Mouse (Mus musculus) intestine, embryonic 16.5 days (tissue): ENCODE results near the gene Magee1. TPM values are rescaled to one million over a fixed set of nuclear protein-coding genes. Genes with fewer than 3 reads are reported as not detected.
"Not testable (repeated sequence)": the region's sequence is repeated elsewhere in the genome, so short reads cannot be mapped to it uniquely, and the experiment has no call there.

ENCODE experiments used
- ATAC-seq: fragments of 200-750 bp; cut with Nextera tagmentation; 2 replicates; pipeline ENCODE4 v1.8.0; 2017; ENCODE audit warnings: moderate TSS enrichment, moderate library complexity
- H3K27ac ChIP-seq: fragments of 300-500 bp; sonication (generic); 2 replicates; pipeline ENCODE4 v1.5.1; 2014; ENCODE audit warnings: mild to moderate bottlenecking, low read length
- H3K27me3 ChIP-seq: fragments of 300-500 bp; sonication (generic); replicated peaks from 2 replicates; pipeline ENCODE4 v1.6.1; 2014; ENCODE audit warnings: low read length, control low read depth, mixed read lengths; ENCODE audit not compliant: control insufficient read depth, insufficient read depth
- H3K36me3 ChIP-seq: fragments of 300-500 bp; sonication (generic); 2 replicates; pipeline ENCODE4 v1.6.1; 2014; ENCODE audit warnings: low read length, control low read depth; ENCODE audit not compliant: control insufficient read depth, insufficient read depth
- H3K4me1 ChIP-seq: fragments of 300-500 bp; sonication (generic); 2 replicates; pipeline ENCODE4 v1.6.1; 2014; ENCODE audit warnings: low read length, control low read depth, mixed read lengths; ENCODE audit not compliant: control insufficient read depth, insufficient read depth
- H3K4me2 ChIP-seq: fragments of 300-500 bp; sonication (generic); 2 replicates; pipeline ENCODE4 v1.6.1; 2014; ENCODE audit warnings: low read depth, low read length, control low read depth
- H3K4me3 ChIP-seq: fragments of 300-500 bp; sonication (generic); 2 replicates; pipeline ENCODE4 v1.5.1; 2014; ENCODE audit warnings: mild to moderate bottlenecking, low read length
- H3K9ac ChIP-seq: fragments of 300-500 bp; sonication (generic); 2 replicates; pipeline ENCODE4 v1.6.1; 2014; ENCODE audit warnings: low read depth, low read length
- H3K9me3 ChIP-seq: fragments of 300-500 bp; sonication (generic); 2 replicates; pipeline ENCODE4 v1.6.1; 2016; ENCODE audit warnings: low read length, control low read depth; ENCODE audit not compliant: control insufficient read depth
- WGBS: fragments of 180-500 bp; shearing (Covaris S2); extraction: QIAGEN DNeasy Blood & Tissue Kit; methylation state at CpG from one replicate; pipeline ENCODE4 v1.1.7; 2014; 5-methylcytosine and 5-hydroxymethylcytosine counted together
- polyA plus RNA-seq: library from polyadenylated mRNA; unstranded; fragments of >200 nt; fragmentation: Nextera tagmentation; extraction: Ambion mirVana; gene quantifications from 2 replicates; pipeline ENCODE4 v1.2.1, GENCODE M21; 2015

Gene Magee1
- polyA plus RNA-seq = 13.4 and 14.0 TPM in 2 replicates

DNA sequence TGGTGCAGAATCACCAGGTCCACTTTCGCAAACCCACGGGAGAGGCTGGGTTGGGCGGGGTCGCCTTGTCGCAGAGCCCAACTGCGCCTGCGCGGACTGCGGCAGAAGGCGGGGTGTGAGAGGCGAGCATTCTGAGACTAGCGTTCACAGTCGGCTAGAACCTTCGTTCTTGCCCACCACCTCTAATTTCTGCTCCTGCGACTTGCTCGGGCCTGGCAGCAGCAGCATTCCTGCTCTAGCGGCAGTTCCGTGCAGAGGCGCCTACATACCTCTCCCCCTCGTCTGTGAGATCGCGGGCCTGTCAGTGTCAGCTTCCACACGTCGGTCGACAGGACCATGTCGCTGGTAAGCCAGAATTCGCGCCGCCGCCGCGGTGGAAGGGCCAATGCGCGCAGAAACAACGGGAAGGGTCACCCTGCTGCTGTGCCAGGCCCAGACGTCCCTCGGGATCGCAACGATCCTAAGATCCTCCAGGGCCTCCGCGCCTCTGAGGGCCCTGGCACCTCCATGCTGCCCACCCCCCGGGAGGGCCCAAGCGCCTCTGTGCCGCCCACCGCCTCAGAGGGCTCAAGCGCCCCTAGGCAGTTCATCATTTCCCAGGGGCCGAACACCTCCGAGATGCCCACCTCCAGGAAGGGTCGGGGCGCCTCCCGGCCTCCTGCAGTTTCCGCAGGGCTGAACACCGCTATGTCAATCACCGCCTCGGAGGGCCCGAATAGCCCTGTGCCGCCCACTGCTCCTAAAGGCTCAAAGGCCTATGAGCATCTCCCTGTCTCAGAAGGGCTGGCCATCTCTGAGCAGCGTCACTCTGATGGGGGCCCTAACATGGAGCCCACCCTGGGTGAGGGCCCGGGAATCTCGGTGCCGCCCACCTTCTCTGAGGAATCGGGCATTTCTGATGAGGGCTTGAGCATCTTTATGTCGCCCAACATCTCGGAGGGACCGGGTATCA lies at the start of gene Magee1:
TSS of gene Magee1 (plus strand) at position 104 of the 952 bp plus-strand sequence.
- H3K9me3 ChIP-seq = no peaks in the 10 kb centered on the region
- peak within 1 kb of the TSS; percentile 56 for H3K4me3 ChIP-seq
- WGBS = 15% methylated on average over 65 of the region's 65 CpGs
- H3K4me1 ChIP-seq = no peaks in the 10 kb centered on the region
- peak within 1 kb of the TSS; percentile 84 for H3K4me2 ChIP-seq
- no peak within 1 kb of the TSS for H3K27ac ChIP-seq
- no peaks in the 10 kb centered on the region for H3K36me3 ChIP-seq
- peak within 1 kb of the TSS; percentile 67 for H3K9ac ChIP-seq
- ATAC-seq = peak; percentile 66
- peaks cover 24% of the 10 kb centered on the region for H3K27me3 ChIP-seq

GRCm38 (mm10) chrX:105079151-105079550 lies 41.0 kb upstream of the Magee1 start:
- Histone ChIP-seq H3K4me3 (peak overlapping the region; percentile 63), H3K9me3 (no peaks in the 10 kb centered on the region), H3K27me3 (no peaks in the 10 kb centered on the region), H3K4me1 (0 out of 2 replicates have a peak, but pooled peaks cover 4% of the 10 kb centered on the region), H3K4me2 (peak overlapping the region; percentile 75), H3K27ac (no peak overlapping the region), H3K36me3 (no peaks in the 10 kb centered on the region), H3K9ac (peak overlapping the region; percentile 64)
- 3% methylated on average over 12 of the region's 12 CpGs for WGBS
- peak; percentile 38 for ATAC-seq

DNA sequence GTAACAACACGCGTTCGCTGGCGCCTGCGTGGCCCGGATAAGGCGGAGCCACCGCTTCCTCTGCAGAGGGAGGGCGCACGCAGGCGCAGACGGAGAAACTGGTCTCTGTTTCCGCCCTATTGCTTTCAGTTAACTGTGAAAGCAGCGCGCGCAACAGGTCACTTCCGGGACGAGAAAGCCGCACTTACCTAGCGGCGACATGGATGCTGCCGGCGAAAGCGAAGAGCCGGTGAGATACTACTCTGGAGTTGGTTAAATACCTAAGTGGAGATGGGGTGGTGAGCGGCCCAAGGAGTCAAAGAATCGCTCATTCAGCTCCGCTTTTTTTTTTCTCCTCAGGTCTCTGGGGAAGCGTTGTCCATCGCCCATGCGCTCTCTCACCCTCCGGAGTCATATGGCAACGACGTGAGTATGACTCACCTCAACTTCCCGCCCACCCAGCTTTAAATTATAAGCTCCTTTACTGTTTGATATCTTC lies 40.5 kb upstream of the Magee1 start, which contains the start of gene Pbdc1:
TSS of gene Pbdc1 (plus strand) at position 142 of the 478 bp plus-strand sequence.
- WGBS = 3% methylated on average over 35 of the region's 35 CpGs
- Histone ChIP-seq H3K27me3 (no peaks in the 10 kb centered on the region), H3K9ac (peak within 1 kb of the TSS; percentile 65), H3K27ac (peak within 1 kb of the TSS; percentile 45; the same call in 1 of the 2 replicates), H3K9me3 (no peaks in the 10 kb centered on the region), H3K4me2 (peak within 1 kb of the TSS; percentile 75), H3K4me3 (peak within 1 kb of the TSS; percentile 63), H3K36me3 (no peaks in the 10 kb centered on the region), H3K4me1 (0 out of 2 replicates have a peak, but pooled peaks cover 4% of the 10 kb centered on the region)
- peak; percentile 99 for ATAC-seq

DNA sequence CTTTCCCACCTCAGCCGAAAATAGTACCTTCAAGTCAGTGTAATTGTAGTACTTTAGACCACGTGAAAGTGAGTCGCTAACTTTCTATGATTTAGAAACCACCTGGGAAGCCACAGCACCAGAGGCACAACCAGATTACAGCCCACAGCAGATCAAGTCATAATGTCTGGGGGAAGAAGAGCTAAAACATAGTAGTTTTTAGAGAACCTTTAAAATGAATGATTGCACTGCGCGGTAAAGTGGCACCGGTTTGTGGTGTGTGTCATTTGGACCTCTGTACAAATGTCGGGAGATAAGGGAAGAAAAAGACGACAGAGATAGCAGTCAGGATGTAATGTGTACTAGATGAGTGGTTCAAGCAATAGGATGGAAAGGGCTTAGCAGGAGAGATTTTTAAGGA lies 40.1 kb upstream of the Magee1 start:
- 11% methylated on average over 8 of the region's 8 CpGs for WGBS
- H3K27me3 ChIP-seq = no peaks in the 10 kb centered on the region
- H3K27ac ChIP-seq = no peak overlapping the region
- no peaks in the 10 kb centered on the region for H3K36me3 ChIP-seq
- H3K9ac ChIP-seq = peak overlapping the region; percentile 65
- no peaks in the 10 kb centered on the region for H3K9me3 ChIP-seq
- ATAC-seq = peak; percentile 37
- H3K4me1 ChIP-seq = 0 out of 2 replicates have a peak, but pooled peaks cover 4% of the 10 kb centered on the region
- peak overlapping the region; percentile 75 for H3K4me2 ChIP-seq
- H3K4me3 ChIP-seq = peak overlapping the region; percentile 63

GRCm38 (mm10) chrX:105083013-105083412 lies 37.2 kb upstream of the Magee1 start:
- ATAC-seq, H3K9ac ChIP-seq: not testable (repeated sequence)
- 91% methylated on average over 7 of the region's 7 CpGs for WGBS

DNA sequence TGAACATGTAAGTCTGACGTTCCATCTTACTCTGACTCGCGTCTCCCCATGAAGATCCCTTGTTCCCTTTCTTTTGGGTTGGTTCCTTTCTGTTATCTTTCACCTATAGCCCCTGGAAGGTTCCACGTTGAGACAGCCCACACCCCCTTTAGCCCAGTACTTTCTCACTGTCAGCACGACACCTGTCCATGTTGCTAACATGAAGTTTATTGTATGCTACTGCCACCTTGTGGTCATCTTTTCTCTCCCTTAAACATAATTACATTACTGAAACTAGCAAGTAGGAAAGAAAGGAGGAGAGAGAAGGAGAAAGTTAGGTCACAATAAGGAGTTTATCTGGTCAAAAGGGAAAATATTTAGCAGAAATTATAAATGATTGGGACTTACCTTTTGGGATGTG lies 16.0 kb upstream of the Magee1 start:
- 52% methylated on average over 5 of the region's 5 CpGs for WGBS
- H3K27ac ChIP-seq = no peak overlapping the region

More at GRCm38 (mm10) chrX:105083013-105083412, 37.2 kb upstream of the Magee1 start:
- H3K4me3 ChIP-seq, H3K4me2 ChIP-seq, H3K27me3 ChIP-seq, H3K9me3 ChIP-seq, H3K36me3 ChIP-seq, H3K4me1 ChIP-seq, H3K27ac ChIP-seq: not testable (repeated sequence)

GRCm38 (mm10) chrX:105114994-105115393 lies 5.2 kb upstream of the Magee1 start:
- Histone ChIP-seq H3K4me1 (no peaks in the 10 kb centered on the region), H3K9me3 (no peaks in the 10 kb centered on the region), H3K9ac (no peak overlapping the region), H3K27ac (no peak overlapping the region), H3K36me3 (no peaks in the 10 kb centered on the region), H3K4me3 (no peak overlapping the region), H3K27me3 (peaks cover 5% of the 10 kb centered on the region; the same call in 1 of the 2 replicates), H3K4me2 (no peak overlapping the region)
- 54% methylated on average over 2 of the region's 2 CpGs for WGBS
- peak; percentile 77 for ATAC-seq

More for the DNA sequence above, 16.0 kb upstream of the Magee1 start:
- no peak for ATAC-seq
- no peaks in the 10 kb centered on the region for H3K27me3 ChIP-seq
- no peaks in the 10 kb centered on the region for H3K36me3 ChIP-seq
- no peak overlapping the region for H3K4me2 ChIP-seq
- no peak overlapping the region for H3K4me3 ChIP-seq
- no peaks in the 10 kb centered on the region for H3K4me1 ChIP-seq
- H3K9ac ChIP-seq = no peak overlapping the region
- no peaks in the 10 kb centered on the region for H3K9me3 ChIP-seq

GRCm38 (mm10) chrX:105121227-105121865 lies 1.2 kb downstream of the Magee1 start:
- Histone ChIP-seq H3K9ac (peak overlapping the region; percentile 67), H3K4me3 (peak overlapping the region; percentile 56), H3K27me3 (peaks cover 24% of the 10 kb centered on the region), H3K27ac (no peak overlapping the region), H3K4me1 (no peaks in the 10 kb centered on the region), H3K9me3 (no peaks in the 10 kb centered on the region), H3K36me3 (no peaks in the 10 kb centered on the region), H3K4me2 (peak overlapping the region; percentile 84)
- WGBS = 20% methylated on average over 34 of the region's 38 CpGs
- peak; percentile 67 for ATAC-seq

GRCm38 (mm10) chrX:105124903-105125302 lies 4.7 kb downstream of the Magee1 start:
- H3K9ac ChIP-seq = no peak overlapping the region
- no peak overlapping the region for H3K4me2 ChIP-seq
- no peaks in the 10 kb centered on the region for H3K9me3 ChIP-seq
- ATAC-seq = no peak
- H3K4me1 ChIP-seq = no peaks in the 10 kb centered on the region
- no peaks in the 10 kb centered on the region for H3K36me3 ChIP-seq
- no peak overlapping the region for H3K4me3 ChIP-seq
- H3K27ac ChIP-seq = no peak overlapping the region
- H3K27me3 ChIP-seq = peaks cover 20% of the 10 kb centered on the region
- WGBS = 29% methylated on average over 3 of the region's 3 CpGs
